Mouse (Mus musculus) limb, embryonic 11.5 days (tissue): ENCODE results near the gene Rcc2. TPM values are rescaled to one million over a fixed set of nuclear protein-coding genes. Genes with fewer than 3 reads are reported as not detected.

Experiments
- ATAC-seq: fragments of 200-750 bp; cut with Nextera tagmentation; 2 replicates; pipeline ENCODE4 v1.8.0; 2017; ENCODE audit warnings: low read depth; ENCODE audit not compliant: insufficient number of reproducible peaks, low FRiP score, low TSS enrichment
- DNase-seq: peaks from one replicate; pipeline ENCODE4 v3.0.0-alpha.2; 2015; ENCODE audit warnings: low spot score
- H3K27ac ChIP-seq: fragments of 300-500 bp; sonication (generic); replicated peaks from 2 replicates; pipeline ENCODE4 v1.5.1; 2014; ENCODE audit warnings: low read depth, mild to moderate bottlenecking, low read length
- H3K27me3 ChIP-seq: fragments of 300-500 bp; sonication (generic); 2 replicates; pipeline ENCODE4 v1.6.1; 2014; ENCODE audit warnings: mild to moderate bottlenecking, low read length, mixed read lengths; ENCODE audit not compliant: control insufficient read depth, insufficient read depth
- H3K36me3 ChIP-seq: fragments of 300-500 bp; sonication (generic); 2 replicates; pipeline ENCODE4 v1.6.1; 2014; ENCODE audit warnings: mild to moderate bottlenecking, low read length, moderate library complexity, mixed read lengths; ENCODE audit not compliant: control insufficient read depth, insufficient read depth
- H3K4me1 ChIP-seq: fragments of 300-500 bp; sonication (generic); 2 replicates; pipeline ENCODE4 v1.6.1; 2014; ENCODE audit warnings: low read length, mixed read lengths; ENCODE audit not compliant: control insufficient read depth, insufficient read depth
- H3K4me2 ChIP-seq: fragments of 300-500 bp; sonication (generic); 2 replicates; pipeline ENCODE4 v1.6.1; 2014; ENCODE audit warnings: low read depth, mild to moderate bottlenecking, moderate library complexity; ENCODE audit not compliant: severe bottlenecking
- H3K4me3 ChIP-seq: fragments of 300-500 bp; sonication (generic); 2 replicates; pipeline ENCODE4 v1.5.1; 2014; ENCODE audit warnings: low read depth, low read length
- H3K9ac ChIP-seq: fragments of 300-500 bp; sonication (generic); 2 replicates; pipeline ENCODE4 v1.6.1; 2014; ENCODE audit warnings: mild to moderate bottlenecking, low read length
- H3K9me3 ChIP-seq: fragments of 300-500 bp; sonication (generic); 2 replicates; pipeline ENCODE4 v1.6.1; 2016; ENCODE audit warnings: low read length; ENCODE audit not compliant: control insufficient read depth
- WGBS: fragments of 180-500 bp; shearing (Covaris S2); extraction: QIAGEN DNeasy Blood & Tissue Kit; methylation state at CpG from one replicate; pipeline ENCODE4 v1.1.7; 2014; 5-methylcytosine and 5-hydroxymethylcytosine counted together
- polyA plus RNA-seq: library from polyadenylated mRNA; unstranded; fragments of >200 nt; fragmentation: Nextera tagmentation; extraction: Ambion mirVana; gene quantifications from 2 replicates; pipeline ENCODE4 v1.2.1, GENCODE M21; 2014

Rcc2 gene
- polyA plus RNA-seq, 1 experiment from 2014 or later, result 87.2 TPM

- DNase-seq, result no peak
- Histone ChIP-seq H3K36me3 (peaks cover 67% of the 10 kb centered on the region), H3K9ac (no peak overlapping the region), H3K4me2 (no peak overlapping the region), H3K27me3 (no peaks in the 10 kb centered on the region), H3K4me3 (no peak overlapping the region), H3K9me3 (no peaks in the 10 kb centered on the region), H3K4me1 (0 out of 2 replicates have a peak, but pooled peaks cover 2% of the 10 kb centered on the region), H3K27ac (no peak overlapping the region)
- ATAC-seq, result no peak
- WGBS, result 82% methylated on average over 10 of the region's 10 CpGs
These were observed 10.4 kb downstream of the Rcc2 start for GRCm38 (mm10) chr4:140710781-140711180.

- DNase-seq, result no peak
- H3K27me3 ChIP-seq, result no peaks in the 10 kb centered on the region
- H3K4me3 ChIP-seq, result no peak overlapping the region
- peaks cover 66% of the 10 kb centered on the region for H3K36me3 ChIP-seq
- H3K9me3 ChIP-seq, result no peaks in the 10 kb centered on the region
- no peak overlapping the region for H3K9ac ChIP-seq
- H3K4me2 ChIP-seq, result no peak overlapping the region
- no peak overlapping the region for H3K27ac ChIP-seq
- no peak for ATAC-seq
- WGBS, result 93% methylated on average over 5 of the region's 5 CpGs
- 0 out of 2 replicates have a peak, but pooled peaks cover 2% of the 10 kb centered on the region for H3K4me1 ChIP-seq
These were observed 11.0 kb downstream of the Rcc2 start for GRCm38 (mm10) chr4:140711360-140711759.

GRCm38 (mm10) chr4:140713480-140714365 is 13.4 kb downstream of the Rcc2 start:
- no peak overlapping the region for H3K4me2 ChIP-seq
- DNase-seq (peak; percentile 91), ATAC-seq (peak; percentile 35; the same call in 1 of the 2 replicates)
- no peak overlapping the region for H3K9ac ChIP-seq
- no peak overlapping the region for H3K4me3 ChIP-seq
- H3K4me1 ChIP-seq, result no peaks in the 10 kb centered on the region
- no peak overlapping the region for H3K27ac ChIP-seq
- H3K27me3 ChIP-seq, result no peaks in the 10 kb centered on the region
- H3K9me3 ChIP-seq, result no peaks in the 10 kb centered on the region
- peaks cover 72% of the 10 kb centered on the region for H3K36me3 ChIP-seq
- 69% methylated on average over 29 of the region's 29 CpGs for WGBS

- Histone ChIP-seq H3K4me3 (no peak overlapping the region), H3K36me3 (peaks cover 70% of the 10 kb centered on the region), H3K27ac (no peak overlapping the region), H3K9me3 (no peaks in the 10 kb centered on the region), H3K9ac (no peak overlapping the region), H3K4me1 (no peaks in the 10 kb centered on the region), H3K4me2 (no peak overlapping the region), H3K27me3 (no peaks in the 10 kb centered on the region)
- DNase-seq (no peak), ATAC-seq (no peak)
- 92% methylated on average over 5 of the region's 5 CpGs for WGBS
These were observed 14.2 kb downstream of the Rcc2 start for GRCm38 (mm10) chr4:140714586-140714985.

GRCm38 (mm10) chr4:140716994-140717393 is 16.7 kb downstream of the Rcc2 start:
- peaks cover 78% of the 10 kb centered on the region for H3K36me3 ChIP-seq
- 91% methylated on average over 11 of the region's 11 CpGs for WGBS
- H3K4me2 ChIP-seq, result no peak overlapping the region
- DNase-seq (no peak), ATAC-seq (no peak)
- H3K27ac ChIP-seq, result no peak overlapping the region
- no peaks in the 10 kb centered on the region for H3K4me1 ChIP-seq
- H3K4me3 ChIP-seq, result no peak overlapping the region
- no peaks in the 10 kb centered on the region for H3K9me3 ChIP-seq
- H3K9ac ChIP-seq, result no peak overlapping the region
- H3K27me3 ChIP-seq, result no peaks in the 10 kb centered on the region

- Histone ChIP-seq H3K4me2 (no peak overlapping the region), H3K4me1 (no peaks in the 10 kb centered on the region), H3K9ac (no peak overlapping the region), H3K27me3 (no peaks in the 10 kb centered on the region), H3K36me3 (peaks cover 72% of the 10 kb centered on the region), H3K4me3 (no peak overlapping the region), H3K27ac (no peak overlapping the region), H3K9me3 (no peaks in the 10 kb centered on the region)
- no peak for DNase-seq
- 96% methylated on average over 9 of the region's 9 CpGs for WGBS
- ATAC-seq, result no peak
These were observed 18.1 kb downstream of the Rcc2 start for GRCm38 (mm10) chr4:140718436-140718835.

DNA sequence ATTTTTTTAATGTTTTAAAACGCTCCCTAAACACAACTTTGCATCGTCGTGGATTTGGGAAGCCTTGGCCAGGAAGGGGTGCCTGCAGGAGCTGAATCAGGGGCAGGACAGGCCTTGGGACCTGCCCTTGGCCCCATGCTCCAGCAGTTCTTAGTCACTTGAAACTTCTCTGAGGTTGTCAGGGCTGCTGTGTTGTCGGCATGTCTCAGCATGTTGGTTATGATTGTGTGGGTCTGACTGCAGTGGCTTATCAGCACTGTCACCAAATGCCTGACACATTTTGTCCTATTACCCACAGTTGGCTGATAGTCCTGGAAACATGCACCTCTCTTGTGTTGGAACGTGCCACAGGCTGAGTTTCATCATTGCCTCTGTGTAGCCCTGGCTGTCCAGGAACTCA is 19.8 kb downstream of the Rcc2 start:
- H3K4me3 ChIP-seq, result no peak overlapping the region
- DNase-seq (no peak), ATAC-seq (no peak)
- WGBS, result 92% methylated on average over 5 of the region's 5 CpGs
- peaks cover 60% of the 10 kb centered on the region for H3K36me3 ChIP-seq
- no peak overlapping the region for H3K27ac ChIP-seq
- no peak overlapping the region for H3K9ac ChIP-seq
- H3K4me1 ChIP-seq, result 0 out of 2 replicates have a peak, but pooled peaks cover 3% of the 10 kb centered on the region
- H3K27me3 ChIP-seq, result no peaks in the 10 kb centered on the region
- H3K4me2 ChIP-seq, result no peak overlapping the region
- H3K9me3 ChIP-seq, result no peaks in the 10 kb centered on the region

DNA sequence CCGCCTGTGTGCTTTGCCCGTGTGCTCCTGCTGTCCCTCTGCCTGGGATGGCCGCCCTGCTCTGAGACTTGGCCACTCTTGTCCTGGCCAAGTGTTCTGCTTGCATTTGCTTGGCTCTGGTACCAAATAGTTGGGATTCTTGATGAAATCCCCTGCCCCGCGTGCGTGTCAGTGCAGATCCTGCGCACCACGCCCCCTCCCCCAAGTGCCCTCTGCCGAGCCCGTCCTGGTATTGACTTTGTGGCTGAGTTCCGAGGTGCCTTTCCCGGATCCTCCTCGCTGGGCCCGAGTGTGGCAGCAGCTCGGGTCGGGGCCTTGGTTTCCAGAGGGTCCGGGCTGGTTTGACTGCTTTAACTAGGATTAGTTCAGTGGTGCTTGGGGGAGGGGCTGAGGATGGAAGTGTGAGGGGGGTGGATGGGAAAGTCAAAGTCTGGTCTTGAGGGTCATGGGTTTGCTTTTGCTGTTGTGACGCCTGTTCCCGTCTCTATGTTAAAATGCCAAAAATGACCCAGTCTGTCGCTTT is 21.7 kb downstream of the Rcc2 start:
- Histone ChIP-seq H3K9me3 (no peaks in the 10 kb centered on the region), H3K36me3 (peaks cover 42% of the 10 kb centered on the region), H3K27ac (no peak overlapping the region), H3K4me1 (0 out of 2 replicates have a peak, but pooled peaks cover 3% of the 10 kb centered on the region), H3K27me3 (no peaks in the 10 kb centered on the region), H3K4me3 (no peak overlapping the region), H3K9ac (no peak overlapping the region), H3K4me2 (no peak overlapping the region)
- ATAC-seq (no peak), DNase-seq (no peak)
- WGBS, result 87% methylated on average over 20 of the region's 20 CpGs
